Mouse (Mus musculus) liver, postnatal 0 days (tissue): Measurements from ENCODE around the gene Eif4e2.

Experiments used
- CTCF ChIP-seq: sonication (generic); IDR thresholded peaks from 2 replicates; pipeline ENCODE4 v1.5.1; 2016; ENCODE audit warnings: antibody characterized with exemption, low read depth
- EP300 ChIP-seq: IDR thresholded peaks from 2 replicates; pipeline ENCODE4 v1.6.1; 2016; ENCODE audit warnings: antibody characterized with exemption, low read depth, mild to moderate bottlenecking

DNA sequence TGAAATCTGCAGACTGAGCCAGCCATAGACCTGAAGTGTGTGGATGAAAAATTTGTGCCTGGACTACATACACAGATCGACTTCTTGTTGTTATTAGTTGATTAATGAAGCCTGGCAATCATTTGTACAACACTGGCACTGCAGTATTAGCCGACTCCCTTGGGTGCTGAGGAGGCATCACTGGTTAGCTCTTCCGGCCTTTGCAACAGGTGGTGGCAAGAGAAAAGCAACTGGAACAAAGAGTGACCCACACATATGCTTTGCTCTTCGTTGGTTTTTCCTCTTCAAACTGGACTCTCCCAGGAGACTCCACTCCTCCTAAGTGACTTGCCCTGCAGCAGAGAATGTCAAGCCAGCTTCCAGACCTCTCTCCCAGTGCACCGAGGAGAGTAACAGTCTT lies 9.9 kb upstream of the Eif4e2 start:
- TF ChIP-seq CTCF (no peak), EP300 (no peak)
